Mouse (Mus musculus) lung, embryonic 15.5 days (tissue): ENCODE data around the gene Dact3. TPM values are rescaled to one million over a fixed set of nuclear protein-coding genes. Genes with fewer than 3 reads are reported as not detected.

Experiments used
- ATAC-seq: fragments of 200-750 bp; cut with Nextera tagmentation; 2 replicates; pipeline ENCODE4 v1.8.0; 2017; ENCODE audit warnings: moderate number of reproducible peaks, borderline replicate concordance; ENCODE audit not compliant: low FRiP score, low TSS enrichment; ENCODE audit errors: extremely low read depth
- H3K27ac ChIP-seq: fragments of 300-500 bp; sonication (generic); 2 replicates; pipeline ENCODE4 v1.5.1; 2015; ENCODE audit warnings: moderate library complexity, mild to moderate bottlenecking, inconsistent platforms
- H3K27me3 ChIP-seq: fragments of 300-500 bp; sonication (generic); 2 replicates; pipeline ENCODE4 v1.6.1; 2015; ENCODE audit warnings: inconsistent platforms
- H3K36me3 ChIP-seq: fragments of 300-500 bp; sonication (generic); 2 replicates; pipeline ENCODE4 v1.6.1; 2015; ENCODE audit warnings: inconsistent platforms
- H3K4me1 ChIP-seq: fragments of 300-500 bp; sonication (generic); 2 replicates; pipeline ENCODE4 v1.6.1; 2015; ENCODE audit warnings: inconsistent platforms
- H3K4me2 ChIP-seq: fragments of 300-500 bp; sonication (generic); 2 replicates; pipeline ENCODE4 v1.6.1; 2015; ENCODE audit warnings: inconsistent platforms, mild to moderate bottlenecking, moderate library complexity
- H3K4me3 ChIP-seq: fragments of 300-500 bp; sonication (generic); 2 replicates; pipeline ENCODE4 v1.5.1; 2015; ENCODE audit warnings: mild to moderate bottlenecking, inconsistent platforms
- H3K9ac ChIP-seq: fragments of 300-500 bp; sonication (generic); 2 replicates; pipeline ENCODE4 v1.6.1; 2015; ENCODE audit warnings: inconsistent platforms
- H3K9me3 ChIP-seq: fragments of 300-500 bp; sonication (generic); 2 replicates; pipeline ENCODE4 v1.6.1; 2016; ENCODE audit warnings: inconsistent platforms
- WGBS: fragments of 180-500 bp; shearing (Covaris S2); methylation state at CpG from one replicate; pipeline ENCODE4 v1.1.7; 2015; 5-methylcytosine and 5-hydroxymethylcytosine counted together
- polyA plus RNA-seq: library from polyadenylated mRNA; unstranded; fragments of >200 nt; fragmentation: Nextera tagmentation; extraction: Ambion mirVana; gene quantifications from 2 replicates; pipeline ENCODE4 v1.2.1, GENCODE M21; 2015

Dact3 gene
- polyA plus RNA-seq, 1 experiment from 2014 or later: 3.5 TPM

DNA sequence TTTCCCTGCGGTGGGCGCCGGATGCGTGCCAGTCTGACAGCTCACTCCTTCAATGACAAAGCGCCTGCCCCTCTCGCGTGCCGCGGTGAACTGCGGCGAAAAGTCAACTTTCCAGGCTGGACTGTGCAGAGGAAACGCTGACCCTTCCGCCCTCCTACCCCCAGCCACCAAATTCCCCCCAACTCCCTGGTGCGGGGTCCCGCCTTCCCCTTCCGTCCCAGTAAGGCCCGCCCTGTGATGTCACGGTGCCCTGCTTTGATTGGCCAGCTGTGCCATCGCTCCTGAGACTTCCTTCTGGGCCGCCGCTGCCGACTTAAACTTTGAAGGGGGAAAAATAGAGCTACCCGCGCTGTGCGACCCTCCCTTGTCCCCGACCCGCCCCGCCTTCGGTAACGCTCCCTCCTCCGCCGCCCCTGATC lies 32.5 kb upstream of the Dact3 start, which contains the start of gene Prkd2:
TSS of gene Prkd2 (plus strand) at position 258 of the 419 bp plus-strand sequence.
- Histone ChIP-seq H3K27me3 (no peaks in the 10 kb centered on the region), H3K27ac (peak within 1 kb of the TSS; percentile 90), H3K9me3 (no peaks in the 10 kb centered on the region), H3K9ac (peak within 1 kb of the TSS; percentile 74), H3K4me3 (peak within 1 kb of the TSS; percentile 74), H3K4me2 (peak within 1 kb of the TSS; percentile 95), H3K36me3 (peaks cover 39% of the 10 kb centered on the region), H3K4me1 (peaks cover 43% of the 10 kb centered on the region)
- 2% methylated on average over 27 of the region's 32 CpGs for WGBS
- ATAC-seq: peak; percentile 88

GRCm38 (mm10) chr7:16843441-16844171 lies 31.5 kb upstream of the Dact3 start:
- peak overlapping the region; percentile 74 for H3K9ac ChIP-seq
- peak overlapping the region; percentile 74 for H3K4me3 ChIP-seq
- H3K9me3 ChIP-seq: no peaks in the 10 kb centered on the region
- 2% methylated on average over 33 of the region's 33 CpGs for WGBS
- no peak for ATAC-seq
- H3K4me2 ChIP-seq: peak overlapping the region; percentile 95
- H3K36me3 ChIP-seq: peaks cover 30% of the 10 kb centered on the region
- H3K27ac ChIP-seq: peak overlapping the region; percentile 90
- no peaks in the 10 kb centered on the region for H3K27me3 ChIP-seq
- H3K4me1 ChIP-seq: peaks cover 43% of the 10 kb centered on the region

DNA sequence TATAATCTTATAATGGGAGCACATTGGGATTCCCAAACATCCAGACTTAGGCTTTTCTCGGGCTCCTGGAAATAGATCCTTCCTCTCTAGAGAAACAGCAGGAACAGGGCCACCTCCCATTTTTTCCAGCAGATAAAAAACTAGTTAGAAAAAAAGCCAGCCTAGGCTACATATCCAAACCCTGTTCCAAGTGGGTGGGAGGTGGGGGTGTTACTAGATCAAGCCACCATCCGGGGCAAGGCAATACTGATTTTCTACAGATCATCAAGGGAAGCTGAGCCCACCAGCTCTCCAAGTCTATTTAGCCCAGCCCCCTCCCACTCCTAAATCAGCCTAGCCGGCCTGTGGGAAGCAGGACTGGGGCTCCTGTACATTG lies 30.4 kb upstream of the Dact3 start:
- H3K4me2 ChIP-seq: peak overlapping the region; percentile 95
- peak overlapping the region; percentile 90 for H3K27ac ChIP-seq
- H3K36me3 ChIP-seq: peaks cover 30% of the 10 kb centered on the region
- H3K9ac ChIP-seq: peak overlapping the region; percentile 74
- ATAC-seq: no peak
- no peaks in the 10 kb centered on the region for H3K9me3 ChIP-seq
- H3K27me3 ChIP-seq: no peaks in the 10 kb centered on the region
- peak overlapping the region; percentile 74 for H3K4me3 ChIP-seq
- H3K4me1 ChIP-seq: peaks cover 43% of the 10 kb centered on the region
- 45% methylated on average over 3 of the region's 3 CpGs for WGBS

DNA sequence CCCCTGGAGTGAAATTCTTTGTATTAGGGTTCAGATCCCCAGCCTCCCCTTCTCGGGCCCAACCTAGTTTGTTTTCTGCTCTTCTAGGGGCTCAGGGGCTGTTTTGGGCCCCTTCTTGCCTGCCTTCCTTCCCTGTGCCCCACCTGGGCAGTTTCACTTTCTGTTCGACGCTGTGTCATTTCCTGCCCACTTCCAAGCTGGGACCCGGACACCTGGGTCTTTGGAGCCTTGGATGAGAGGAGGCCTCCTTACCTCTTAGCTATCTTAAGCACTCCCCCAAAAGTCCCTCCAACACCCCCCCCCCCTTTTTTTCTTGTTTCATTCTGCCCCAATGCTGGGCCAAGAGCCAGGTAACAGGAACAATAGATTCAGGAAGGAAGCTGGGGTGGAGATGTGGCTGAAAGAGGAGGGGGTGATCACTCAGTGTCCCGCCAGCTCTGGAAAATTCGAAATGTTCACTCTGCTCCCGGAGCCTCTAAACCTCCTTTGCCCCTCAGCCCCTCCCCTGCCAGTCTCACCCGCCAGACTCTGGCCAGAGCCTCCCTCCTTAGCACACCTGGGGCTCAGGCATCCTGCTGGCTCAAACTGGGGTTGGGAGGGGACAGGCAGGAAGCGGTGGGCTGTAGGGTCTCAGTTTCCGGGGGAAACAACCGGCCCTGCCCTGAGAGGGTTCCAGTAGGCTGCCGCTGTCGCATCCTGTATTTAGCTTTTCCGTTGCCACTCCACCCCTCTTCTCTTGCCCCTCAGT lies 29.9 kb upstream of the Dact3 start:
- ATAC-seq: peak; percentile 4; the same call in 1 of the 2 replicates
- peak overlapping the region; percentile 95 for H3K4me2 ChIP-seq
- H3K4me3 ChIP-seq: peak overlapping the region; percentile 74
- 28% methylated on average over 14 of the region's 14 CpGs for WGBS
- H3K9me3 ChIP-seq: no peaks in the 10 kb centered on the region
- peaks cover 30% of the 10 kb centered on the region for H3K36me3 ChIP-seq
- H3K27me3 ChIP-seq: no peaks in the 10 kb centered on the region
- peak overlapping the region; percentile 74 for H3K9ac ChIP-seq
- H3K27ac ChIP-seq: peak overlapping the region; percentile 90
- H3K4me1 ChIP-seq: peaks cover 43% of the 10 kb centered on the region

- Histone ChIP-seq H3K36me3 (peaks cover 30% of the 10 kb centered on the region), H3K4me2 (peak overlapping the region; percentile 95), H3K27ac (peak overlapping the region; percentile 90), H3K9ac (peak overlapping the region; percentile 74), H3K9me3 (no peaks in the 10 kb centered on the region), H3K4me3 (peak overlapping the region; percentile 74), H3K27me3 (no peaks in the 10 kb centered on the region), H3K4me1 (peaks cover 38% of the 10 kb centered on the region)
- WGBS: 27% methylated on average over 10 of the region's 10 CpGs
- no peak for ATAC-seq
Measured at GRCm38 (mm10) chr7:16845820-16846167, 29.3 kb upstream of the Dact3 start.

- Histone ChIP-seq H3K9me3 (no peaks in the 10 kb centered on the region), H3K4me2 (no peak overlapping the region), H3K9ac (no peak overlapping the region), H3K4me3 (no peak overlapping the region), H3K27me3 (no peaks in the 10 kb centered on the region), H3K36me3 (peaks cover 27% of the 10 kb centered on the region), H3K4me1 (peaks cover 29% of the 10 kb centered on the region), H3K27ac (no peak overlapping the region)
- WGBS: 88% methylated on average over 5 of the region's 5 CpGs
- no peak for ATAC-seq
Measured at GRCm38 (mm10) chr7:16846775-16847174, 28.3 kb upstream of the Dact3 start.

DNA sequence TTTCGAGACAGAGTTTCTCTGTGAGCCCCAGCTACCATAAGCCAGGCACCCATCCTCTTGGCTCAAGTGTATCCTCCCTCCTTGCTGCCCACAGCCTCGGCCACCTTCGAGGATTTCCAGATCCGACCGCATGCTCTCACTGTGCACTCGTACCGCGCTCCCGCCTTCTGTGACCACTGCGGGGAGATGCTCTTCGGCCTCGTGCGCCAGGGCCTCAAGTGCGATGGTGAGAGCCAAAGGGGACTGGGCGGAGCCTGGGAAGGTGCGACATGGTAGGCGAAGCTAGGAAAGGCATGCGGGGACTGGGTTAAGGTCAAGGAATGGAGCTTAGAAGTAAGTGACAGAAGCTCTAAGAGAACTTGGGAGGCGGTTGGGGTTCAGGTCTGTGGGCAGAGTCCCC lies 27.6 kb upstream of the Dact3 start:
- Histone ChIP-seq H3K36me3 (peaks cover 34% of the 10 kb centered on the region), H3K4me2 (no peak overlapping the region), H3K4me3 (no peak overlapping the region), H3K27ac (no peak overlapping the region), H3K9me3 (no peaks in the 10 kb centered on the region), H3K9ac (no peak overlapping the region), H3K4me1 (peaks cover 24% of the 10 kb centered on the region), H3K27me3 (no peaks in the 10 kb centered on the region)
- WGBS: 81% methylated on average over 19 of the region's 19 CpGs
- no peak for ATAC-seq

- Histone ChIP-seq H3K9ac (no peak overlapping the region), H3K4me3 (no peak overlapping the region), H3K4me2 (no peak overlapping the region), H3K9me3 (no peaks in the 10 kb centered on the region), H3K27me3 (no peaks in the 10 kb centered on the region), H3K27ac (no peak overlapping the region), H3K4me1 (peaks cover 22% of the 10 kb centered on the region), H3K36me3 (peaks cover 44% of the 10 kb centered on the region)
- WGBS: 37% methylated on average over 17 of the region's 17 CpGs
- ATAC-seq: no peak
Measured at GRCm38 (mm10) chr7:16848579-16848978, 26.5 kb upstream of the Dact3 start.

DNA sequence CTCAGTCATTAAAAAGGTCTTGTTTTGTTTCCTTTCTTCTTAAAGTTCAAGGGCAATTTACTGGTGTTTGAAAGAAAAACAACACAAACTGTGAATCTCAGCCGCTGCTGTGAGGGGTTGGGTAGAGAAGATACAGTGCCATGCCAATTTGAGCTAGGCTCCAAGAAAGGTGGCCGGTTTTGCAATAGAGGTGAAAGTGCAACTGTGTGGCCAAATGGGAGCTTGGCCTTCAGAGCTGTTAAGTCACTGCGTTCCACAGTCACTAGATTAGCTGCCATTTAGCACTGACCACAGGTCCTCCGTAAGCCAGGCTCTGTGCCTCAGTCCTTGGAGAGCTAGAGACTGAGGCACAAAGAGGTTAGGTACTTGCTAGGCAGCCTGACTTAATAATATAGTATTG lies 23.5 kb upstream of the Dact3 start:
- Histone ChIP-seq H3K27me3 (no peaks in the 10 kb centered on the region), H3K9ac (no peak overlapping the region), H3K36me3 (peaks cover 72% of the 10 kb centered on the region), H3K4me1 (no peaks in the 10 kb centered on the region), H3K27ac (no peak overlapping the region), H3K9me3 (no peaks in the 10 kb centered on the region), H3K4me2 (no peak overlapping the region), H3K4me3 (no peak overlapping the region)
- WGBS: 92% methylated on average over 4 of the region's 4 CpGs
- ATAC-seq: no peak

GRCm38 (mm10) chr7:16853302-16853831 lies 21.8 kb upstream of the Dact3 start:
- H3K4me1 ChIP-seq: no peaks in the 10 kb centered on the region
- H3K27me3 ChIP-seq: no peaks in the 10 kb centered on the region
- H3K4me3 ChIP-seq: no peak overlapping the region
- H3K36me3 ChIP-seq: peaks cover 89% of the 10 kb centered on the region
- no peak overlapping the region for H3K9ac ChIP-seq
- H3K4me2 ChIP-seq: no peak overlapping the region
- H3K9me3 ChIP-seq: no peaks in the 10 kb centered on the region
- peak; percentile 53; the same call in 1 of the 2 replicates for ATAC-seq
- no peak overlapping the region for H3K27ac ChIP-seq
- WGBS: 68% methylated on average over 14 of the region's 14 CpGs

DNA sequence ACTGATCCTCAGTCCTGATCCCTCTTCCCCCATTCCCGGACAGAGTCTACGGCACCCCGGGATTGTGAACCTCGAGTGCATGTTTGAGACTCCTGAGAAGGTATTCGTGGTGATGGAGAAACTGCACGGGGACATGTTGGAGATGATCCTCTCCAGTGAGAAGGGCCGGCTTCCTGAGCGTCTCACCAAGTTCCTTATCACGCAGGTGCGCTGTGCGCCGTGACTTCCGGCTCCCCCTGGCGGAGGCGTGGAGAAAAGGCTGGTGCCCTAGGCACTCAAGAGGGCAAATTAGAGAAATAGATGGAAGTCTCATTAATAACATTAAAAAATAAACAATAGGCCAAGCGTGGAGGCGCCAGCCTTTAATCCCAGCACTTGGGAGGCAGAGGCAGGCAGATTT lies 16.8 kb upstream of the Dact3 start:
- WGBS: 29% methylated on average over 17 of the region's 17 CpGs
- H3K9ac ChIP-seq: no peak overlapping the region
- peaks cover 60% of the 10 kb centered on the region for H3K36me3 ChIP-seq
- H3K4me2 ChIP-seq: no peak overlapping the region
- no peaks in the 10 kb centered on the region for H3K27me3 ChIP-seq
- H3K4me1 ChIP-seq: no peaks in the 10 kb centered on the region
- no peak overlapping the region for H3K4me3 ChIP-seq
- ATAC-seq: no peak
- no peaks in the 10 kb centered on the region for H3K9me3 ChIP-seq
- no peak overlapping the region for H3K27ac ChIP-seq
